Mouse (Mus musculus) liver, embryonic 14.5 days (tissue): ENCODE data around the gene Capns2. TPM values are rescaled to one million over a fixed set of nuclear protein-coding genes. Genes with fewer than 3 reads are reported as not detected.

Experiments
- ATAC-seq: fragments of 200-750 bp; cut with Nextera tagmentation; 2 replicates; pipeline ENCODE4 v1.8.0; 2017; ENCODE audit warnings: moderate number of reproducible peaks, mild to moderate bottlenecking, moderate library complexity; ENCODE audit not compliant: insufficient read depth
- DNase-seq, 3 experiments: peaks; one replicate each; pipeline ENCODE4 v3.0.0-alpha.2; 2012 to 2013; ENCODE audit warnings: low read depth in 3 of 3, low spot score in 3 of 3
- H3K27ac ChIP-seq: fragments of 300-500 bp; sonication (generic); 2 replicates; pipeline ENCODE4 v1.5.1; 2014; ENCODE audit warnings: moderate library complexity, mild to moderate bottlenecking, control low read depth, inconsistent platforms
- H3K27me3 ChIP-seq: fragments of 300-500 bp; sonication (generic); 2 replicates; pipeline ENCODE4 v1.6.1; 2014; ENCODE audit warnings: mild to moderate bottlenecking, low read length, moderate library complexity; ENCODE audit not compliant: control insufficient read depth, insufficient read depth
- H3K36me3 ChIP-seq: fragments of 300-500 bp; sonication (generic); replicated peaks from 2 replicates; pipeline ENCODE4 v1.6.1; 2014; ENCODE audit warnings: low read depth; ENCODE audit not compliant: control insufficient read depth, insufficient read depth
- H3K4me1 ChIP-seq, 2 experiments: fragments of 200-500 bp in 1 of 2; fragments of 300-500 bp in 1 of 2; sonication (generic) in 1 of 2; replicated peaks; 2 replicates each; pipeline ENCODE4 v1.6.1; 2012 to 2014; ENCODE audit warnings: antibody characterized with exemption in 1 of 2, inconsistent platforms in 1 of 2, low read length in 1 of 2; ENCODE audit not compliant: control insufficient read depth in 2 of 2, insufficient read depth in 2 of 2
- H3K4me2 ChIP-seq: fragments of 300-500 bp; sonication (generic); 2 replicates; pipeline ENCODE4 v1.6.1; 2014; ENCODE audit warnings: low read depth, mild to moderate bottlenecking, control low read depth, moderate library complexity
- H3K4me3 ChIP-seq, 2 experiments: fragments of 200-500 bp in 1 of 2; fragments of 300-500 bp in 1 of 2; sonication (generic) in 1 of 2; 2 replicates each; pipeline ENCODE4 v1.5.1; 2012 to 2014; ENCODE audit warnings: low read depth in 2 of 2, low read length in 2 of 2, mild to moderate bottlenecking in 2 of 2, control low read depth in 1 of 2, inconsistent platforms in 1 of 2, moderate library complexity in 1 of 2; ENCODE audit not compliant: insufficient read depth in 1 of 2
- H3K9ac ChIP-seq: fragments of 300-500 bp; sonication (generic); replicated peaks from 2 replicates; pipeline ENCODE4 v1.6.1; 2014; ENCODE audit warnings: mild to moderate bottlenecking, control low read depth, moderate library complexity
- H3K9me3 ChIP-seq: fragments of 300-500 bp; sonication (generic); 2 replicates; pipeline ENCODE4 v1.6.1; 2016; ENCODE audit warnings: low read length, mixed read lengths; ENCODE audit not compliant: control insufficient read depth
- CTCF ChIP-seq: IDR thresholded peaks from 2 replicates; pipeline ENCODE4 v1.5.1; 2016; ENCODE audit warnings: antibody characterized with exemption, low read depth, control low read depth
- EP300 ChIP-seq: IDR thresholded peaks from 2 replicates; pipeline ENCODE4 v1.6.1; 2016; ENCODE audit warnings: antibody characterized with exemption, low read depth
- WGBS: fragments of 180-500 bp; shearing (Covaris S2); extraction: QIAGEN DNeasy Blood & Tissue Kit; methylation state at CpG from one replicate; pipeline ENCODE4 v1.1.7; 2014; ENCODE audit not compliant: insufficient replicate concordance; 5-methylcytosine and 5-hydroxymethylcytosine counted together
- polyA plus RNA-seq, 2 experiments: library from polyadenylated mRNA; depleted of rRNA in 1 of 2; stranded (reverse) in 1 of 2; unstranded in 1 of 2; fragments of >200 nt; fragmentation: Nextera tagmentation in 1 of 2; extraction: Ambion mirVana in 1 of 2; gene quantifications; 2 replicates each; pipeline versions ENCODE4 v1.2.1 to v1.2.3; 2012 to 2014

The Capns2 gene
- polyA plus RNA-seq, 2 experiments, result 0.11 TPM; not detected in 1

DNA sequence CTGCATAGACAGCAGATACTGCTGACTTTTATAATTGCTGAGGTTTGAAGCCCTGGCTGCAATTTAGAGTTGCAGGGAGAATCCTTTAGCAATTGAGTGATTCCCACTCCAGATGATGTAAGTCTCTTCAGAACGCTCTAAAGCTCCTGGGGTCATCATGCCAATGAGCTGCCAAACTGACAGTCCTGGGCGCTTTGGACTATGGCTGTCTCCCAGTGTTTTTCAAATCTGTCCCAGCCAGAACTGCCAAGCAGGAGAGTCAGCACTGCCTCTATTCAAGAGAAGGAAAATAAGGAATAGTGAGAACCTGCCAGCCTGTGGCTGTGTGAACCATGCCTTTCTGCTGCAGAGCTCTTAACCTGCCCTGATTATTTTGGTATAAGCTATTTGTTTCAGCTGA is 1.8 kb downstream of the Capns2 start:
- Histone ChIP-seq H3K27ac (no peak overlapping the region), H3K9ac (no peak overlapping the region), H3K4me3 (no peak overlapping the region), H3K36me3 (no peaks in the 10 kb centered on the region), H3K9me3 (no peaks in the 10 kb centered on the region), H3K27me3 (no peaks in the 10 kb centered on the region), H3K4me2 (no peak overlapping the region), H3K4me1 (no peaks in the 10 kb centered on the region)
- no peak for DNase-seq
- no peak for TF ChIP-seq CTCF
- no peak for TF ChIP-seq EP300
- no peak for ATAC-seq
- 65% methylated on average over 2 of the region's 2 CpGs for whole genome bisulfite sequencing

DNA sequence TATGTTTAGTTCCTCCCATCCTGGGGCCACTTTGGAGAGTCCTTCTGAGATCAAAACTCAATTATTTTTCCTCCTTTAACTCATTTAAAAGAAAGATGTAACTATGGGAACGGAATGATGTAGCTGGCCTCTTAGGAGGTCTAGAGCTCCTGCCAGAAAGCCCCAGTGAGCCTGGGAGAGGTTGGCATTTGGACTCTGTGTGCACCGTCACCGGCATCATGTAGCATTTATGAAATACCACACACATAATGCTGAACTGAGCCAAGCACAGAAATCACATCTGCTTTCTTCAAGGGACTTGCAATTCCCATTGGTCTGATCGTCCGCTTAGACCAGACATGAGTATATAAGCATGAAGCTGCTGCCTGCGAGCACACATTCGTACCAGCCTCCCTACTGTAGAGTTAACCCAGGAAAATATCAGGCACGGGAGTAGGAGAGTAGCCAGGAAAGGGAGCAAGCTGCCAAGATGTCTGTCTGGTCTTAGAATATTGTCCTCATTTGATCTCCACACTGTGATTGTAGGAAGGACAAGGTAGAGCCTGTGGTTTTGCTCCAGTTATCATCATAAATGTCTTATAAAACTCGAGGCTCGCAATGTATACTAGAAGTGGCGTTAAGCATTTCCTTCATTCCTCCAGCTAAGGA is 2.4 kb downstream of the Capns2 start:
- H3K27ac ChIP-seq, result no peak overlapping the region
- H3K9me3 ChIP-seq, result no peaks in the 10 kb centered on the region
- 70% methylated on average over 11 of the region's 11 CpGs for WGBS
- H3K4me2 ChIP-seq, result no peak overlapping the region
- H3K4me3 ChIP-seq, result no peak overlapping the region
- H3K36me3 ChIP-seq, result no peaks in the 10 kb centered on the region
- DNase-seq (no peak), ATAC-seq (no peak)
- no peaks in the 10 kb centered on the region for H3K27me3 ChIP-seq
- H3K4me1 ChIP-seq, result no peaks in the 10 kb centered on the region
- no peak for TF ChIP-seq EP300
- no peak for TF ChIP-seq CTCF
- H3K9ac ChIP-seq, result no peak overlapping the region

DNA sequence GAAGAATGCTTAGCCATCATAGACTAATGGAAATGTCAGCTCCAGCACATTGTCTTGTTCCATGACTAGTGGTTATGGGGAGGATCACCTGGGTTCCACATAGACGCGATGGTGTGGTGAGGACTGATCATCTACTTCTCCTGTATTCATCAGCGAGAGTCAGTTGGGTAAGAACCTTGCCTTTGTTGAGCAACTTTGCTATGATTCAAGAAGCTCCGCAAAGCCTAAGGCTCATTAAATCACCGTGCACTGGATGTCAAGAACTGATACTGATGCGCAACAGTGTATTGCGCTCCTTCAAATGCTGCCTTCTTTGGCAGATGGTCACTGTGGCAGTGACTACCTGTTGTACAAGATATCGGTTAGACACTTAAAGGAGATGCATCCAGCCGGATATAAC is 5.3 kb downstream of the Capns2 start:
- TF ChIP-seq CTCF (no peak), EP300 (no peak)

DNA sequence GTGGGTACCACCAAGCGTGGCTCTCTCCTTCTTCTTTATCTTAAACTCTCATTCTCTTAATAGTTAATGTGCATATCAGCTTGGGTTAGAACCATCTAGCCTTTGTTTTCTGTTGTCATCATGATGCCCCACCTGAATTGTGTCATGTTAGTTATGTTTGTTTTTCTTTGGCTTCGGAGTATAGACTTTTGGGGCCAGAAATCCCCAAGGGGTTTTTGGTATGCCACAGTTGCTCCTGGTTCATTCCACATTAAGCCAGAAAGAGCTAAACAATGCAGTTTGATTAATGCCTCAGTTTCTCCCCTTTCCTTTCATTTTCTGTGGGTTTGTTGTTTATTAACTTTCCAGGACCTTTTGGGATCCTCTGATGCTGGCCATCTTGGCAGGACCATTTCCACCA is 7.2 kb downstream of the Capns2 start:
- Histone ChIP-seq H3K27me3 (no peaks in the 10 kb centered on the region), H3K27ac (no peak overlapping the region), H3K4me3 (no peak overlapping the region), H3K9me3 (no peaks in the 10 kb centered on the region), H3K4me1 (no peaks in the 10 kb centered on the region), H3K36me3 (no peaks in the 10 kb centered on the region), H3K4me2 (no peak overlapping the region), H3K9ac (no peak overlapping the region)
- TF ChIP-seq EP300 (no peak), CTCF (no peak)
- DNase-seq (no peak), ATAC-seq (no peak)
- 61% methylated on average over 2 of the region's 2 CpGs for WGBS

More for the DNA sequence above, 5.3 kb downstream of the Capns2 start:
- DNase-seq (no peak), ATAC-seq (no peak)
- no peak overlapping the region for H3K9ac ChIP-seq
- no peak overlapping the region for H3K4me3 ChIP-seq
- no peaks in the 10 kb centered on the region for H3K27me3 ChIP-seq
- H3K9me3 ChIP-seq, result no peaks in the 10 kb centered on the region
- no peak overlapping the region for H3K4me2 ChIP-seq
- no peaks in the 10 kb centered on the region for H3K4me1 ChIP-seq
- whole genome bisulfite sequencing, result 73% methylated on average over 9 of the region's 9 CpGs
- H3K27ac ChIP-seq, result no peak overlapping the region
- H3K36me3 ChIP-seq, result no peaks in the 10 kb centered on the region

DNA sequence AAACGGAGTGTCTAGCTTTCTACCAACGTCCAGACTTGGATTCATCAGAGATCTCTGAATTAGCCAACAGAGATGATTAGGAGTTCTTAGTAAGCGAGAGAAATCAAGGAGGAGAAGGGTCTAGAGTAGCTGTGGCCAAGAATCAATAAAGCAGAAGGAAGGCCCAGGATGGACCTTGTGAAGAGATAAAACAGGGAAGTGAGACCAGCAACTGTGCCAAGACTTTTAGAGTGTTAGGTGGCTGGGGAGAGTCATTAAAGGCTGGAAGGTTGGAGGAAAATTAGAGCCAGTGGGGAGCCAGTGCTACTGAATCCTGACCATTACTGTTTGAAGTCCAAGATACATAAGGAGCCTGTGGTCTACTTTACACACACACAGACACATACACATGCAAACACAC is 10.3 kb downstream of the Capns2 start:
- Histone ChIP-seq H3K27me3 (no peaks in the 10 kb centered on the region), H3K9ac (no peak overlapping the region), H3K4me1 (no peaks in the 10 kb centered on the region), H3K27ac (no peak overlapping the region), H3K9me3 (no peaks in the 10 kb centered on the region), H3K4me2 (no peak overlapping the region), H3K36me3 (no peaks in the 10 kb centered on the region), H3K4me3 (no peak overlapping the region)
- DNase-seq (no peak), ATAC-seq (no peak)
- no peak for TF ChIP-seq EP300
- TF ChIP-seq CTCF, result no peak
- WGBS, result 60% methylated on average over 3 of the region's 3 CpGs
